Mouse (Mus musculus) erythroid progenitor cell, adult 5-6 weeks (primary cell): ENCODE data around the gene Rack1. TPM values are rescaled to one million over a fixed set of nuclear protein-coding genes. Genes with fewer than 3 reads are reported as not detected.
"Not testable (repeated sequence)": the region's sequence is repeated elsewhere in the genome, so short reads cannot be mapped to it uniquely, and the experiment has no call there.

Experiments
- ATAC-seq: replicated peaks from 2 replicates; pipeline ENCODE4 v1.8.0; 2016; ENCODE audit warnings: moderate number of reproducible peaks, mild to moderate bottlenecking, moderate TSS enrichment, inconsistent platforms; ENCODE audit not compliant: poor library complexity, low FRiP score, severe bottlenecking
- total RNA-seq, 2 experiments: library from RNA; stranded (forward) in 1 of 2; stranded (reverse) in 1 of 2; fragments of 150-400 nt in 1 of 2; fragments of 186-747, 209-891 nt in 1 of 2; gene quantifications; 2 replicates each; pipeline versions ENCODE4 v1.2.3 to v1.2.4; 2015 to 2017; ENCODE audit warnings: low replicate concordance in 2 of 2

Rack1 gene
- total RNA-seq, 2 experiments from 2014 or later, result 220 to 648 TPM

DNA sequence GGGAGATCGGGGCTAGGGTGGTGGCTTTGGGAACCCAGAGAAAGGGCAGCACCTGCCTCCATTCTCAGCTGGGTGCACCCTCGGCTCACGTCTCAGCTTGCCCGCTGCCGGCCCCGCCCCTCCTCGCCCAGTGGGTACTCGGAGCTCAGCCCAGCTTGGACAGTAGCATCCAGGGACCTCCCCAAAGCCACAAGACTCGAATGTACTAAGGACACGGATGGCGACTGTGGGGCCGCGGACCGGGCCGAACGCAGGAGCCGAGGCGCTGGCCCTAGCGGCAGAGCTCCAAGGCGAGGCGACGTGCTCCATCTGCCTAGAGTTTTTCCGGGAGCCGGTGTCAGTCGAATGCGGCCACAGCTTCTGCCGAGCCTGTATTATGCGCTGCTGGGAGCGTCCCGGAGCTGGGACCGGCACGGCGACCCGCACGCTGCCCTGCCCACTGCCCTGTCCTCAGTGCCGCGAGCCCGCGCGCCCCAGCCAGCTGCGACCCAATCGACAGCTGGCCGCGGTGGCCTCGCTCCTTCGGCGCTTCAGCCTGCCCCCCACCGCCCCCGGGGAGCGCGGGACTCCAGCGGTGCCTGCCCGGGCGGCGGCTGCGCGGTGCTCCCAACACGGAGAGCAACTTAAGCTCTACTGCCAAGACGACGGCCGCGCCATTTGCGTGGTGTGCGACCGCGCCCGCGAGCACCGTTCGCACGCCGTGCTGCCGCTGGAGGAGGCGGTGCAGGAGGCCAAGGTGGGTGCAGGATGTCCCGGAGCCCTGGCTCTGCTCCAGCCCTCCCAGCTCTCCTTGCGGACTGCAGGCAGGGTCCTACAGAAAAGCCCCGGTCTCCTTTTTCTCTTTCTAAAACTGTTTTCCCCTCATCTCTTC lies 37.4 kb downstream of the Rack1 start:
- peak; percentile 50; the same call in 1 of the 2 replicates for ATAC-seq

DNA sequence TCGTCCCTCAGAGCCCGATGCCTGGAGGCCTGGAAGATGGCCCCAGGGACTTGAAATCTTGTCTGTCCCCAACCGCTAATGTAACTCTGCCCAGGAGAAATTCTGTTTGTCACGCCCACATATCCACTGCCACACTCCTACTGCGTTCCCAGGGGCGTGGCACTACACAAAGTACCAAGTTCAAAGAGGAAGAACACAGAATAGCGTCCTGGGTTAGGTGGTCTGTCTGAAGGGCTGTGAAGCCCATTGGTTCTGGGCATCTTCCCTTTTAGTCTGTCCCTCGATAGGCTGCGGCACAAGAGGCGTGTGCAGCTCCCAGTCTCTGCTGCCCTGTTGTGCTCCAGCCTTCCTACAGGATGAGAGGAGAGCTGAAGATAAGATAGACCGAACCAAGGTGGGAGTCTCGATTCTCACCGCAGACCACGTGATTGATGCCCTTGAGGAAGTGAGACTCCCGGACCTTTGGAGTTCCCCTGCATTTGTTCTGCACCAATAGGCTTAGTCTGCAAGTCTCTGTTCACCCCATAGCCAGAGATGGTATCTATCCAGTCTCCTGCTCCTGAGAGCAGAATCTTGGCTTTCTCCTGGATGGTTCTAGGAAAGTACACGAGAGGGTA lies 38.2 kb downstream of the Rack1 start:
- peak; percentile 56; the same call in 1 of the 2 replicates for ATAC-seq

GRCm38 (mm10) chr11:48838879-48839680 lies 38.9 kb downstream of the Rack1 start:
- no peak for ATAC-seq

GRCm38 (mm10) chr11:48840805-48841204 lies 40.7 kb downstream of the Rack1 start:
- no peak for ATAC-seq

DNA sequence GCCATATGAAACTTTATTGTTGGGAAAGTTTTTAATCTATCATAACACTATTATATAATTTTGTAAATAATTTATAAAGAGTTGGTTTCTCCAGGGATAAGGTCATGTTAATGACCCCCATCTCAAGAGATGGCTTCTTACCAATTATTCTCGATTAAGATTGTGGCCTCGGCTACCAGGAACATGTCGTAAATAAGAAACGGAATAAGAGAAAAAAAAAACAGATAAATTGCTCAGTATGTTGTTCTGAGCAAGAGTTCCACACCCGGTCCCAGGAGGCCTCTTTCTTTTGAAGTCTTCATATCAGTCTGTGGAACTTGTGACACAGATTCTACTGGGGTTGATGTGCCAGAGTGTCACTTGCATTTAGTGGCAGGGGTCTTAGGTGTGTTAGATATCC lies 41.1 kb downstream of the Rack1 start:
- no peak for ATAC-seq

GRCm38 (mm10) chr11:48842378-48842792 lies 42.3 kb downstream of the Rack1 start:
- no peak for ATAC-seq

- ATAC-seq, result no peak
Measured at GRCm38 (mm10) chr11:48843202-48843601, 43.1 kb downstream of the Rack1 start.

GRCm38 (mm10) chr11:48844309-48844708 lies 44.2 kb downstream of the Rack1 start:
- ATAC-seq, result no peak

DNA sequence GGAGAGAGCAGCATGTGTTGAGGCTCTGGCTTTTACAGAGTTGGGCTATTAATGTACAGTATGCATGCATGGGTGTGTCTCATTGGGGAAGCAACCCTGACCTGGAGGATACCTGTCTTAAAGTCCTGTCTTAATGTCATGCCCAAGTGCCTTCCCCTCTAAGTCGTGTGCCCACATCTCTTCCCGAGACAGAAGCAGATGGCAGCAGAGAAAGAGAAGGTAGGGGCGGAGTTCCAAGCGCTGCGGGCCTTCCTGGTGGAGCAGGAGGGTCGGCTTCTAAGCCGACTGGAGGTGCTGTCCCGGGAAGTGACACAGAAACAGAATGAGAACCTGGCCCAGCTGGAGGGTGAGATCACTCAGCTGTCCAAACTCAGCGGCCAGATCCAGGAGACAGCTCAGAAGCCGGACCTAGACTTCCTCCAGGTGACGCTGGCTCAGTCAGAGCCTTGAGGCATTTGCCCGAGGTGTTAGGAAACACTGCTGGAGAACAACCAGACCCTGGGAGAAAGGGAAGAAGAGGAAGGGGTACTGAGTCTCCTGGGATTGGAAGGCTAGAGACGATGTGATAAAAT lies 45.2 kb downstream of the Rack1 start:
- no peak for ATAC-seq

DNA sequence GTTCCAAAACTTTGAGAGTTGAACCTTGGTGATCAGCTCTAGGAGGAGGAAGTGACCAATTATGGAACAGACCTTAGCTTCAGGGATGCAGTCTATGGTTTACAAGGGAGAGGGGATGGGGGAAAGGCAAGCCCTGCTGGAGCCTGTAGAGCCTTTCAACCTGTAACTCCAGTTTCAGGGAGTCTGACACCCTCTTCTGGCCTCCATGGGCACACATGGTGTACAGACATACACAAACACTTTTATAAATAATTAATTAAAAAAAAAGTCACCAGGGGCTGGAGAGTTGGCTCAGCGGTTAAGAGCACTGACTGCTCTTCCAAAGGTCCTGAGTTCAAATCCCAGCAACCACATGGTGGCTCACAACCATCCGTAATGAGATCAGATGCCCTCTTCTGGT lies 46.2 kb downstream of the Rack1 start:
- not testable (repeated sequence) for ATAC-seq

- no peak for ATAC-seq
Measured at GRCm38 (mm10) chr11:48846881-48847280, 46.7 kb downstream of the Rack1 start.

GRCm38 (mm10) chr11:48850240-48850639 lies 50.1 kb downstream of the Rack1 start:
- no peak for ATAC-seq

DNA sequence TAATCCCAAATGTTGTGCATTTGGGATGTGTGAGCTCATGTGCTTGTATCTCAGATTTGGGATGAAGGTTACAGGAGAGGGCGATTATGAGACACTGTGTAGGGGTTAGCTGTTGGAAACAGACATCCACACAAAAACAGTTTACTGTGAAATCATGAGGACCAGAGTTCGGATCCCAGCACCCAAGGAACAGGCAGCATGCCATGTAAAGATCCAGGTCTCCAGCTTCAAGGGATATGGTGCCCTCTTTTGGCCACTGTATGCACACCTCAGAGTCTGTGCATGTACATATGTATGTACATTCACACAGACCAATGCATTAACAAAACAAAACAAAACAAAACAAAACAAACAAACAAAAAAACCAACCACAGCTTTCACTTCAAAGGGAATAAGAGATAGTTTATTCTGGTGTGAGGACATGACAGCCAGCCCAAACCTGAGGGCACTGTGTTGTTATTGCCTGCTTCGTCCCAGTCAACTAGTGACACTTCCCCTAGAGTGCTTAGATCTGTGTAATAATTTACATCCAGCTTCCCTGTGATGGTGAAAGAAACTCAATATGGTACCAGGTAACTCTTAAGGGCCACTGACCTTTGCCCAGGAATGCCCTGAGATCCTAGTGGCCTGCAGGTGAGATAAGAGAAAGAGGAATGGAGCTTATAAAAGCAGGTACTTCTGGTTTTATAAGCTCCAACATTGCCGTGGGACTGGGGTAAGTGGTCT lies 51.3 kb downstream of the Rack1 start:
- ATAC-seq, result no peak

- no peak for ATAC-seq
Measured at GRCm38 (mm10) chr11:48852190-48852589, 52.1 kb downstream of the Rack1 start.

- ATAC-seq, result no peak
Measured at GRCm38 (mm10) chr11:48852624-48853473, 52.7 kb downstream of the Rack1 start.

DNA sequence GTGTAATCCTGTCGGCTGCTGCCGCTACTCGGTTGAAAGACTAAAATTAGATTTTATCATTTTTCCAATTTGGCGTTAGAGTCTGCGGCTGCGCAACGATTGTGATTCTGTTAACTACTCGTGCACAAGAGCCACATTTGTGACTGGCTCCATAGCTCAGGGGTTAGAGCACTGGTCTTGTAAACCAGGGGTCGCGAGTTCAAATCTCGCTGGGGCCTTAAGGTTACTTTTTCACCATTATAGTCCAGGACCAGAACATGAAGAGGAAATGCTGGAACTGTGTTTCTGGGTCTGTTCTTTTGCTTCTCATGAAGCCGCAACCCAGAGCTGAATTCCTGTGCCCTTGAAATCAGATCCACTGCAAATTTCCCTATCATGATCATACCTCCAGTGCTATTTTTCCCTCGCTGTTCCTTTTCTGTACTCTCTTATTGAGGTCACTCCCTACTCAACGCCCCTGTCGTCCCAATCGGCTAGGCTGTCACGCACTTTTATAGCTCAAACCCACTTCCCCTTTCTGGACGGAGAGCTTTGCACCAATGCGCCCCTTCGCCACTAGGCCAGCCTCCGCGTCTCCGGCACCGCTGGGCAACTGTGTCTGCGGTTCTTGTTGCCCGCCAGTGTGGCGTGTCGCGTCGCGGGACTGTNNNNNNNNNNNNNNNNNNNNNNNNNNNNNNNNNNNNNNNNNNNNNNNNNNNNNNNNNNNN lies 53.5 kb downstream of the Rack1 start:
- peak; percentile 53 for ATAC-seq
